25 mouse cellular contexts compared by ENCODE assay signal in genomic region chr3:89704064-89704463, GRCm38 (mm10). TPM values are rescaled to one million over a fixed set of nuclear protein-coding genes. Genes with fewer than 3 reads are reported as not detected.
DNase-seq lines count a peak whose midpoint lies in the region; TF ChIP-seq lines count a peak whose summit lies in the region.
"Had no signal": no experiment of that assay in that cellular context is flagged by ENCODE, and none has a peak within 500 bp of the region (broad histone marks: within the 10 kb centered on the region; RNA-seq: fewer than 3 reads in every experiment).

No protein-coding gene starts in this region.

- peaks cover 46% of the 10 kb centered on the region for H3K27me3 ChIP-seq in myocyte (ENCODE audit: control insufficient read depth, insufficient read depth, insufficient read length)
- H3K27me3 ChIP-seq: hindbrain, embryonic 13.5 days had no signal

- H3K4me2 ChIP-seq in myocyte (ENCODE audit: low read depth) = peak overlapping the region; percentile 8
- H3K4me2 ChIP-seq: embryonic facial prominence, embryonic 13.5 days; forebrain, embryonic 12.5 days; heart, embryonic 12.5 days; heart, embryonic 15.5 days; hindbrain, embryonic 13.5 days had no signal

- H3K79me2 ChIP-seq in myocyte (ENCODE audit: control insufficient read depth, insufficient read depth) = no peaks in the 10 kb centered on the region

- H3K36me3 ChIP-seq in myocyte (ENCODE audit: control insufficient read depth, insufficient read depth) = no peaks in the 10 kb centered on the region
- H3K36me3 ChIP-seq: embryonic facial prominence, embryonic 10.5 days; embryonic facial prominence, embryonic 13.5 days; forebrain, embryonic 12.5 days; heart, embryonic 12.5 days; heart, embryonic 15.5 days; hindbrain, embryonic 10.5 days; hindbrain, embryonic 13.5 days had no signal

- DNase-seq in layer of hippocampus, adult 11-12 months (ENCODE audit: low spot score) = peak; percentile 21
- no peak for DNase-seq in layer of hippocampus, postnatal 10 days (ENCODE audit: low spot score in 2 of 2)
- DNase-seq in layer of hippocampus, adult 9-11 months = peak; percentile 48
- DNase-seq in layer of hippocampus, postnatal 14 days (ENCODE audit: low spot score in 2 of 2) = no peak
- DNase-seq in NIH3T3 (ENCODE audit: low read depth) = peak; percentile 12
- DNase-seq in gastrocnemius, postnatal 4 days (ENCODE audit: low spot score in 2 of 2) = no peak
- DNase-seq: adrenal gland, adult 8-10 months; adrenal gland, postnatal 25 days; cerebellum, adult 11-12 months; cerebellum, adult 8-10 months; cerebellum, postnatal 10 days; cerebellum, postnatal 36 days; embryo, embryonic 11 days; heart, postnatal 10 days; heart, postnatal 36 days had no signal

- H3ac ChIP-seq in myocyte (ENCODE audit: control insufficient read depth, insufficient read length) = no peak overlapping the region

- no peak overlapping the region for H3K4me3 ChIP-seq in myocyte
- H3K4me3 ChIP-seq: embryonic facial prominence, embryonic 10.5 days; embryonic facial prominence, embryonic 13.5 days; erythroblast, embryonic 14.5 days; forebrain, embryonic 12.5 days; gastrocnemius, adult 2 months; heart, embryonic 12.5 days; heart, embryonic 15.5 days; hindbrain, embryonic 10.5 days; hindbrain, embryonic 13.5 days had no signal

- no peak for TF ChIP-seq POLR2A in myocyte (IDR thresholded peaks at IDR 0.05; ENCODE audit: insufficient read length, low read depth)

TF ChIP-seq in myocyte, 11 proteins besides CTCF, POLR2A, EP300 and RAD21:
- no peak for TF ChIP-seq MAX (IDR thresholded peaks at IDR 0.05; ENCODE audit: low read depth)
- no peak for TF ChIP-seq SRF (IDR thresholded peaks at IDR 0.05; ENCODE audit: control insufficient read depth, insufficient read length, low read depth)
- TF ChIP-seq MYOG (IDR thresholded peaks at IDR 0.05; ENCODE audit: control insufficient read depth in 1 of 3, insufficient read depth in 1 of 3, insufficient read length in 2 of 3, low read depth in 2 of 3) = no peak
- TF ChIP-seq TCF12 (IDR thresholded peaks at IDR 0.05; ENCODE audit: insufficient read depth, poor library complexity, severe bottlenecking) = no peak
- TF ChIP-seq POLR2AphosphoS2 (IDR thresholded peaks at IDR 0.05; ENCODE audit: insufficient read length, low read depth) = no peak
- TF ChIP-seq REST (IDR thresholded peaks at IDR 0.05; ENCODE audit: insufficient read depth, insufficient read length) = no peak
- no peak for TF ChIP-seq E2F4 (IDR thresholded peaks at IDR 0.05; ENCODE audit: insufficient read depth)
- TF ChIP-seq MYOD1 (IDR thresholded peaks at IDR 0.05; ENCODE audit: control insufficient read depth in 1 of 3, insufficient read length in 2 of 3, low read depth in 2 of 3) = no peak
- TF ChIP-seq USF1 (IDR thresholded peaks at IDR 0.05; ENCODE audit: low read depth) = no peak
- TF ChIP-seq CEBPB (IDR thresholded peaks at IDR 0.05; ENCODE audit: insufficient read depth, poor library complexity, severe bottlenecking) = no peak
- TF ChIP-seq TCF3 (IDR thresholded peaks at IDR 0.05; ENCODE audit: insufficient read length, low read depth) = no peak

RNA-seq across cellular contexts. Expression of gene Adar, which starts 10.8 kb away (rescaled TPM):
- 10 to 100 TPM; 82.7 to 85.8 TPM for total RNA-seq in layer of hippocampus, postnatal 10 days (2021)
- total RNA-seq in layer of hippocampus, postnatal 14 days (2021) = 10 to 100 TPM; 87.9 to 91.6 TPM
- 12.5 TPM for polyA plus RNA-seq in myocyte (2012; fragmentation: generic; extraction: Trizol)
- 10 to 100 TPM in 1 of 2 experiments, 1 to 10 TPM in 1; 9.0 to 11.2 TPM for total RNA-seq in gastrocnemius, postnatal 4 days (2021)

Comparison
In these comparisons a context has a peak if more than half of its experiments do, and no peak if none do; other contexts are left out.
1. DNase-seq: peak in layer of hippocampus, adult 11-12 months (single experiment), layer of hippocampus, adult 9-11 months (single experiment) and NIH3T3 (single experiment); none in layer of hippocampus, postnatal 10 days (0 of 2), layer of hippocampus, postnatal 14 days (0 of 2) and gastrocnemius, postnatal 4 days (0 of 2).
2. RNA of gene Adar, which starts 10.8 kb away (total RNA-seq): 87.9 to 91.6 TPM in layer of hippocampus, postnatal 14 days and 82.7 to 85.8 TPM in layer of hippocampus, postnatal 10 days; 9.0 to 11.2 TPM in gastrocnemius, postnatal 4 days; every median in the first group is over 4 times any median in the second.